Mouse (Mus musculus) limb, embryonic 13.5 days (tissue): ENCODE results near the gene Ccdc88b. TPM values are rescaled to one million over a fixed set of nuclear protein-coding genes. Genes with fewer than 3 reads are reported as not detected.

ENCODE experiments used
- ATAC-seq: fragments of 200-750 bp; cut with Nextera tagmentation; 2 replicates; pipeline ENCODE4 v1.8.0; 2017; ENCODE audit warnings: low read depth, moderate number of reproducible peaks, moderate TSS enrichment; ENCODE audit not compliant: low FRiP score
- H3K27ac ChIP-seq: fragments of 300-500 bp; sonication (generic); 2 replicates; pipeline ENCODE4 v1.5.1; 2015; ENCODE audit warnings: inconsistent platforms, mild to moderate bottlenecking, moderate library complexity
- H3K27me3 ChIP-seq: fragments of 300-500 bp; sonication (generic); 2 replicates; pipeline ENCODE4 v1.6.1; 2015; ENCODE audit warnings: mild to moderate bottlenecking, inconsistent platforms
- H3K36me3 ChIP-seq: fragments of 300-500 bp; sonication (generic); 2 replicates; pipeline ENCODE4 v1.6.1; 2015; ENCODE audit warnings: inconsistent platforms, mild to moderate bottlenecking, moderate library complexity
- H3K4me1 ChIP-seq: fragments of 300-500 bp; sonication (generic); 2 replicates; pipeline ENCODE4 v1.6.1; 2015; ENCODE audit warnings: inconsistent platforms
- H3K4me2 ChIP-seq: fragments of 300-500 bp; sonication (generic); replicated peaks from 2 replicates; pipeline ENCODE4 v1.6.1; 2015; ENCODE audit warnings: inconsistent platforms, mild to moderate bottlenecking, moderate library complexity
- H3K4me3 ChIP-seq: fragments of 300-500 bp; sonication (generic); 2 replicates; pipeline ENCODE4 v1.5.1; 2015; ENCODE audit warnings: moderate library complexity, mild to moderate bottlenecking, inconsistent platforms
- H3K9ac ChIP-seq: fragments of 300-500 bp; sonication (generic); 2 replicates; pipeline ENCODE4 v1.6.1; 2015; ENCODE audit warnings: mild to moderate bottlenecking, inconsistent platforms
- H3K9me3 ChIP-seq: fragments of 300-500 bp; sonication (generic); 2 replicates; pipeline ENCODE4 v1.6.1; 2016; ENCODE audit warnings: inconsistent platforms
- WGBS: fragments of 180-500 bp; shearing (Covaris S2); methylation state at CpG from one replicate; pipeline ENCODE4 v1.1.7; 2015; 5-methylcytosine and 5-hydroxymethylcytosine counted together
- polyA plus RNA-seq: library from polyadenylated mRNA; unstranded; fragments of >200 nt; fragmentation: Nextera tagmentation; extraction: Ambion mirVana; gene quantifications from 2 replicates; pipeline ENCODE4 v1.2.1, GENCODE M21; 2015

Ccdc88b gene
- polyA plus RNA-seq, 1 experiment from 2014 or later, result 1.2 TPM

GRCm38 (mm10) chr19:6855225-6856031, 2.6 kb downstream of the Ccdc88b start:
- H3K36me3 ChIP-seq, result no peaks in the 10 kb centered on the region
- H3K4me2 ChIP-seq, result peak overlapping the region; percentile 54
- H3K4me3 ChIP-seq, result peak overlapping the region; percentile 27
- H3K27ac ChIP-seq, result no peak overlapping the region
- peaks cover 42% of the 10 kb centered on the region for H3K27me3 ChIP-seq
- peak overlapping the region; percentile 43; the same call in 1 of the 2 replicates for H3K9ac ChIP-seq
- H3K4me1 ChIP-seq, result peaks cover 22% of the 10 kb centered on the region
- H3K9me3 ChIP-seq, result no peaks in the 10 kb centered on the region
- peak; percentile 41; the same call in 1 of the 2 replicates for ATAC-seq
- 7% methylated on average over 38 of the region's 38 CpGs for WGBS

DNA sequence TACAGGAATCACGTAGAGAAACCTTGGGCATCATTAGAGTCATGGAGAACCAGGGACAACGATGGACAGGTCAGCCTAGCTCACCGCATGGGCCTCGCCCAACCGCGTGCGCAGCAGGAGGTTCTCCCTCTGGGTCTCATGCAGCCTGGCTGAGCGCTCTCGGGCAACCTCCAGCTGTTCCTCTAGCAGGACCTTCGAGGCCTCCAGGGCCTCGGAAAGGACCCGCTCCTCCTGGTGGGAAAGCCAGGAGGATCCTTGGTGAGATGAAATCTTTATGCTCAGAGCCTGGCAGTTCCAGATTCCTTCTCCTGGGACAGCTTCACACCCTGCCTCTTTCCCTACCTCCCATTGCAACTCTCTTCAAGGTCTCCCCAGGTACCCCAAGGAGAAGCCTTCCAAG, 3.4 kb downstream of the Ccdc88b start:
- 86% methylated on average over 12 of the region's 12 CpGs for WGBS
- H3K4me3 ChIP-seq, result no peak overlapping the region
- no peak for ATAC-seq

DNA sequence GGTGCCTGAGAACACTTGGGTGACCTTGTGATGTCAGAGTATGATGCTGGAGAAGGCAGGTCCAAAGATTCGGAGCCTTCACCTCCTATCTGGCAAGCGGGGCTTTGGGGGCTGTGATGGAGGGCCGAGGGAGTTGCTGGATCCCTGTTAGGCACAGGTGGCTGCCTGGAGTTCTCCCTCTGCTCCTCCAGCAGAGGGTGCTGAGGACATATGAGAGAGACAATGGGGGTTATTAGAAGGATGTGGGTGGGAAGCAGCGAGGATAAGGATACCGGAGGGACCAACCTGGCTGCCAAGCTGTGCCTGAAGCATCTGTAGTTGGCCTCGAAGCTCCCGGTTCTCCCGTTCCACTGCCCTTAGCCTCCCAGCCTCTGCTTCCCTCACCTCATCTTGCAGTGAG, 4.1 kb downstream of the Ccdc88b start:
- no peak for ATAC-seq
- H3K36me3 ChIP-seq, result no peaks in the 10 kb centered on the region
- H3K9ac ChIP-seq, result no peak overlapping the region
- H3K27ac ChIP-seq, result no peak overlapping the region
- no peak overlapping the region for H3K4me3 ChIP-seq
- H3K4me1 ChIP-seq, result peaks cover 22% of the 10 kb centered on the region
- peaks cover 57% of the 10 kb centered on the region for H3K27me3 ChIP-seq
- 72% methylated on average over 8 of the region's 8 CpGs for WGBS
- no peaks in the 10 kb centered on the region for H3K9me3 ChIP-seq
- H3K4me2 ChIP-seq, result no peak overlapping the region

More for the DNA sequence above, 3.4 kb downstream of the Ccdc88b start:
- H3K27ac ChIP-seq, result no peak overlapping the region
- peaks cover 22% of the 10 kb centered on the region for H3K4me1 ChIP-seq
- peaks cover 50% of the 10 kb centered on the region for H3K27me3 ChIP-seq
- H3K9ac ChIP-seq, result no peak overlapping the region
- no peaks in the 10 kb centered on the region for H3K36me3 ChIP-seq
- no peaks in the 10 kb centered on the region for H3K9me3 ChIP-seq
- H3K4me2 ChIP-seq, result no peak overlapping the region

GRCm38 (mm10) chr19:6852393-6853305, 5.4 kb downstream of the Ccdc88b start:
- no peaks in the 10 kb centered on the region for H3K9me3 ChIP-seq
- WGBS, result 60% methylated on average over 21 of the region's 21 CpGs
- H3K27ac ChIP-seq, result no peak overlapping the region
- H3K4me2 ChIP-seq, result no peak overlapping the region
- ATAC-seq, result peak; percentile 14; the same call in 1 of the 2 replicates
- no peak overlapping the region for H3K4me3 ChIP-seq
- H3K27me3 ChIP-seq, result peaks cover 70% of the 10 kb centered on the region
- peaks cover 33% of the 10 kb centered on the region for H3K4me1 ChIP-seq
- H3K36me3 ChIP-seq, result no peaks in the 10 kb centered on the region
- H3K9ac ChIP-seq, result no peak overlapping the region

DNA sequence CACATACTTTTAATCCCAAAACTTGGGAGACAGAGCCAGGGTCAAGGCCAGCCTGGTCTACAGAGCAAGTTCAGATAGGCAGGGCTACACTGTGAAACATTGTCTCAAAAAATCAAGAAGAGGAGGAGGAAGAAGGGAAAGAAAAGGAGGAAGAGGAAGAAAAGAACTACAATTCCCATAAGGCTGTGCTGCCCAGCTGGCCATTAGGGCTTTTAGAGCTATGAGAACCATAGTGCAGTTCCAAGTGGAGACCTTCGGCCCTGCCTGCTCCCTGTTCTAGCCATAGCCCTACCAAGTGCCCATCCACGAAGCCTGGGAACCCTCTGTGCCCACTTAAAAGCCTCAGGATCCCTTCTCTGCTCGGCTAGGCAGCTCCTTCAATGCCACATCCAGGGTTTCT, 6.5 kb downstream of the Ccdc88b start:
- Histone ChIP-seq H3K4me1 (peaks cover 34% of the 10 kb centered on the region), H3K9me3 (no peaks in the 10 kb centered on the region), H3K4me2 (no peak overlapping the region), H3K27ac (no peak overlapping the region), H3K36me3 (no peaks in the 10 kb centered on the region), H3K9ac (no peak overlapping the region), H3K4me3 (no peak overlapping the region), H3K27me3 (peaks cover 81% of the 10 kb centered on the region)
- ATAC-seq, result no peak
- 77% methylated on average over 3 of the region's 3 CpGs for WGBS

GRCm38 (mm10) chr19:6849506-6850068, 8.4 kb downstream of the Ccdc88b start:
- peaks cover 82% of the 10 kb centered on the region for H3K27me3 ChIP-seq
- ATAC-seq, result no peak
- WGBS, result 75% methylated on average over 23 of the region's 23 CpGs
- H3K4me1 ChIP-seq, result peaks cover 21% of the 10 kb centered on the region
- no peak overlapping the region for H3K9ac ChIP-seq
- H3K9me3 ChIP-seq, result no peaks in the 10 kb centered on the region
- no peak overlapping the region for H3K4me3 ChIP-seq
- no peak overlapping the region for H3K4me2 ChIP-seq
- H3K27ac ChIP-seq, result no peak overlapping the region
- H3K36me3 ChIP-seq, result no peaks in the 10 kb centered on the region

DNA sequence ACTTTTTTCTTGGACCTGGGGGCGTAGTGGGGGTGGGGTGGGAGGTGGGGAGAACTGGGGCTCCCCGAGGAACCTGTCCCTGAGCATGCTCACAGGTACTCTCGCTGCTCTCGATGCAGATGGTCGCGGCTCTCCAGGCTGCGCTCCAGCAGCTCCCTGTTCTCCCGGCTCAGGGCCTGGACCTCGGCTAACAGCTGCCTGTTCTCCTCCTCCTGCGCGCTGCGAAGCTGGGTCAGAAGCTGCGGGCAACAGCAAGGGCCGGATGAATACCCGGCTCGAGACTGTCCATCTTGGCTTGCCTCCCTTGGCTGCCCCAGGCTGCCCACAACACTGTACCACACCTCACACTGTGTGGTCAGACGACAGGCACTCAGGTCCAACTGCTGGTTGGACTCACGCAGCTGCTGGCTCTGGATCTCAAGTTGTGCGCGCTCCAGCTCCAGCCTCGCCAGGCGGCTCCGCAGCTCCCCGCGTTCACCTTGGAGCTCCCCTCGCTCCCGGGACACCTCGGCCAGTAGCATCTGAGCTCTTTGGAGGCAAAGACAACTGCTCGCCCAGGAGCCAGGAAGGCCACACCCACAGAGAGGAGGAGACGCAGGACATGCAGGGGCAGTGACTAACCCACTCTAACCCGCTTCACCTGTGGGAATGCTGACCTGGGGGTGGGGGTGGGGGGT, 10.0 kb downstream of the Ccdc88b start:
- H3K9ac ChIP-seq, result peak overlapping the region; percentile 43; the same call in 1 of the 2 replicates
- H3K4me1 ChIP-seq, result peaks cover 19% of the 10 kb centered on the region
- peak overlapping the region; percentile 28 for H3K4me3 ChIP-seq
- 2% methylated on average over 31 of the region's 31 CpGs for WGBS
- no peaks in the 10 kb centered on the region for H3K9me3 ChIP-seq
- peak overlapping the region; percentile 57 for H3K4me2 ChIP-seq
- peaks cover 86% of the 10 kb centered on the region for H3K27me3 ChIP-seq
- no peaks in the 10 kb centered on the region for H3K36me3 ChIP-seq
- 0 out of 2 replicates have a peak, but pooled peaks have one; percentile 8 for ATAC-seq
- no peak overlapping the region for H3K27ac ChIP-seq

GRCm38 (mm10) chr19:6846050-6846449, 12.0 kb downstream of the Ccdc88b start:
- H3K9me3 ChIP-seq, result no peaks in the 10 kb centered on the region
- no peak overlapping the region for H3K4me2 ChIP-seq
- no peak for ATAC-seq
- peaks cover 98% of the 10 kb centered on the region for H3K27me3 ChIP-seq
- no peak overlapping the region for H3K4me3 ChIP-seq
- peaks cover 15% of the 10 kb centered on the region for H3K4me1 ChIP-seq
- no peaks in the 10 kb centered on the region for H3K36me3 ChIP-seq
- no peak overlapping the region for H3K27ac ChIP-seq
- WGBS, result 73% methylated on average over 4 of the region's 4 CpGs
- H3K9ac ChIP-seq, result no peak overlapping the region

GRCm38 (mm10) chr19:6842353-6842752, 15.7 kb downstream of the Ccdc88b start:
- Histone ChIP-seq H3K27ac (no peak overlapping the region), H3K9ac (no peak overlapping the region), H3K4me1 (peaks cover 19% of the 10 kb centered on the region), H3K36me3 (peaks cover 14% of the 10 kb centered on the region), H3K9me3 (no peaks in the 10 kb centered on the region), H3K4me2 (no peak overlapping the region), H3K27me3 (peaks cover 98% of the 10 kb centered on the region), H3K4me3 (no peak overlapping the region)
- ATAC-seq, result no peak
- 61% methylated on average over 1 of the region's 1 CpGs for WGBS

GRCm38 (mm10) chr19:6841292-6841597, 16.8 kb downstream of the Ccdc88b start:
- Histone ChIP-seq H3K9ac (no peak overlapping the region), H3K4me1 (peaks cover 19% of the 10 kb centered on the region), H3K27me3 (peaks cover 98% of the 10 kb centered on the region), H3K9me3 (no peaks in the 10 kb centered on the region), H3K4me3 (peak overlapping the region; percentile 80), H3K4me2 (peak overlapping the region; percentile 94), H3K27ac (no peak overlapping the region), H3K36me3 (peaks cover 24% of the 10 kb centered on the region)
- no peak for ATAC-seq
- WGBS, result 9% methylated on average over 3 of the region's 3 CpGs

DNA sequence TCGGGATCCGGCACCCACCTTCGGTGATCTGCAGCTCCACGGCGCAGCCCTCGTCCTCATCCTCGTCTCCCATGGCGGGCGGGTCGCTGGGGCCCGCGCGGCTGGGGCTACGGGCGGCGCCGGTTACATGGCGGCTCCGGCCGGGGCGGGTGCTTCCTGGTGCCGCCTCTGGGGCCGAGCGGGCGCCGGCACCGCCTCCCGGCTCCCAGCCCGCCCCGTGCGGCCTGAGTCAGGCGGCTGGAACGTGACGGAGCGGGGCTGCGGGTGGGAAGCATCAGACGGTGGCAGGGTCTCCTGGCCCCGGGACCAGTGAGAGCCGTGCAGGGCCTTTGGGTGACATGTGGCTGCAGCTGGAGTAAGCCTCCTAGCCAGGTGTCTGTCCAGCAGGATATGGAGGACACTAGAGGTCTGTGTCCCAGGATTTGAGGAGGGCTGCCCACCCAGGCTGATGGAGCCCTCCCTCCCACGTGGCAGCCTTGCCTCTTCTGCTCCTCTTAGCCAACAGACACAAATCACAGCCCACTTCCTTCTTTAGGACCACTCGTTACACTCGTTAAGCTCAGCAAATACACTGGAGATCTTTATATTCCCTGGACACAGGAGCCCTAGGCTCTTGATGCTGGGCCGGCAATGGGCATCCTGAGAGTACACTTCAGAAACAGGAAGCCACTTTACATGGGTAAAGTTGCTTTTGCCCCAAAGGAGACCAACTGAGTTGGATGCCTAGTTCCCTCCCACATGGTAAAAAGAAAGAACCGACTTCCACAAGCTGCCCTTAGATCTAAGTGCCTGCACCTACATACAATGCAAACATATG, 17.3 kb downstream of the Ccdc88b start, which contains the start of gene Rps6ka4:
Gene Rps6ka4, minus strand, starts transcription at position 162 of the 817 bp plus-strand sequence.
- WGBS, result 2% methylated on average over 31 of the region's 44 CpGs
- Histone ChIP-seq H3K4me2 (peak within 1 kb of the TSS; percentile 94), H3K4me1 (peaks cover 19% of the 10 kb centered on the region), H3K27me3 (peaks cover 98% of the 10 kb centered on the region), H3K9me3 (no peaks in the 10 kb centered on the region), H3K27ac (no peak within 1 kb of the TSS), H3K4me3 (peak within 1 kb of the TSS; percentile 80), H3K9ac (peak within 1 kb of the TSS; percentile 81), H3K36me3 (peaks cover 26% of the 10 kb centered on the region)
- ATAC-seq, result peak; percentile 87
